8 mouse cellular contexts compared by ENCODE assay signal in genomic region chr9:76014631-76015531, GRCm38 (mm10). TPM values are rescaled to one million over a fixed set of nuclear protein-coding genes. Genes with fewer than 3 reads are reported as not detected.
DNase-seq lines count a peak whose midpoint lies in the region; ATAC-seq and TF ChIP-seq lines count a peak whose summit lies in the region.

Hmgcll1 (plus strand) TSS chr9:76014855.

- DNase-seq in ES-E14 (ENCODE audit: low read depth, low spot score): peak; percentile 40
- peak; percentile 74 to 87 for DNase-seq in left cerebral cortex, postnatal 25 days (ENCODE audit: low spot score in 2 of 2)
- DNase-seq in neural tube, embryonic 11.5 days (ENCODE audit: low spot score): peak; percentile 74

- TF ChIP-seq POLR2A in cortical plate, adult 2 months (IDR thresholded peaks at IDR 0.05; ENCODE audit: extremely low read depth, insufficient read depth, low read length): 0 out of 2 replicates have a peak, but pooled peaks have one; percentile 18

- intact Hi-C loops in left cerebral cortex, postnatal 25 days (cut with DNase I): no loop called here

- no peak within 1 kb of the TSS for H3K27ac ChIP-seq in ES-E14 (ENCODE audit: insufficient read depth, low read depth, low read length, poor library complexity, severe bottlenecking)
- peak within 1 kb of the TSS; percentile 79 for H3K27ac ChIP-seq in cortical plate, adult 2 months (ENCODE audit: insufficient read depth, low read length)
- H3K27ac ChIP-seq in hindbrain, embryonic 12.5 days: peak within 1 kb of the TSS; percentile 88
- peak within 1 kb of the TSS; percentile 75 for H3K27ac ChIP-seq in neural tube, embryonic 11.5 days (ENCODE audit: low read depth, low read length)

- H3K4me2 ChIP-seq in hindbrain, embryonic 12.5 days (replicated peaks): peak within 1 kb of the TSS; percentile 69
- peak within 1 kb of the TSS; percentile 84 for H3K4me2 ChIP-seq in neural tube, embryonic 11.5 days (ENCODE audit: low read depth)

- ATAC-seq in erythroblast, adult 5-6 weeks (replicated peaks; ENCODE audit: low FRiP score, poor library complexity, severe bottlenecking): no peak
- ATAC-seq in hindbrain, embryonic 12.5 days (ENCODE audit: low FRiP score): peak; percentile 94
- ATAC-seq in neural tube, embryonic 11.5 days (ENCODE audit: insufficient read depth, low FRiP score, low TSS enrichment): peak; percentile 91
- ATAC-seq in activated CD4-positive, CD25-positive, alpha-beta regulatory T cell, adult 4 months: no peak

- peaks cover 9% of the 10 kb centered on the region for H3K27me3 ChIP-seq in erythroblast, embryonic 14.5 days (ENCODE audit: control insufficient read depth)
- no peaks in the 10 kb centered on the region for H3K27me3 ChIP-seq in hindbrain, embryonic 12.5 days
- no peaks in the 10 kb centered on the region for H3K27me3 ChIP-seq in neural tube, embryonic 11.5 days (ENCODE audit: control insufficient read depth, insufficient read depth, low read length)

- H3K4me3 ChIP-seq in erythroblast, embryonic 14.5 days (replicated peaks): peak within 1 kb of the TSS; percentile 54
- H3K4me3 ChIP-seq in ES-E14 (ENCODE audit: insufficient read depth in 1 of 2, low read depth in 1 of 2, low read length in 2 of 2, poor library complexity in 1 of 2, severe bottlenecking in 1 of 2): peak within 1 kb of the TSS; percentile 61 to 71
- H3K4me3 ChIP-seq in cortical plate, adult 2 months (ENCODE audit: insufficient read depth, low read length): peak within 1 kb of the TSS; percentile 57
- H3K4me3 ChIP-seq in hindbrain, embryonic 12.5 days: peak within 1 kb of the TSS; percentile 54
- peak within 1 kb of the TSS; percentile 52 for H3K4me3 ChIP-seq in neural tube, embryonic 11.5 days (ENCODE audit: low read depth, low read length)

- H3K36me3 ChIP-seq in erythroblast, embryonic 14.5 days (ENCODE audit: control insufficient read depth): no peaks in the 10 kb centered on the region
- no peaks in the 10 kb centered on the region for H3K36me3 ChIP-seq in ES-E14 (ENCODE audit: control insufficient read depth, insufficient read depth, low read length, poor library complexity, severe bottlenecking)
- no peaks in the 10 kb centered on the region for H3K36me3 ChIP-seq in hindbrain, embryonic 12.5 days
- no peaks in the 10 kb centered on the region for H3K36me3 ChIP-seq in neural tube, embryonic 11.5 days (ENCODE audit: control insufficient read depth, insufficient read depth, low read length)

- no peaks in the 10 kb centered on the region for H3K9me3 ChIP-seq in erythroblast, embryonic 14.5 days (ENCODE audit: control insufficient read depth, low read length)
- no peaks in the 10 kb centered on the region for H3K9me3 ChIP-seq in ES-E14 (ENCODE audit: control insufficient read depth, insufficient read depth, low read depth, low read length)
- no peaks in the 10 kb centered on the region for H3K9me3 ChIP-seq in hindbrain, embryonic 12.5 days (replicated peaks)
- no peaks in the 10 kb centered on the region for H3K9me3 ChIP-seq in neural tube, embryonic 11.5 days (ENCODE audit: control insufficient read depth, low read length)

- in situ Hi-C loops in ES-E14 (cut with MboI; ENCODE audit: low sequenced_read_pairs in 2 of 2, unreplicated experiment in 2 of 2): no loop called here

- TF ChIP-seq CTCF in cortical plate, adult 2 months (IDR thresholded peaks at IDR 0.05; ENCODE audit: extremely low read depth, insufficient read depth, low read length): no peak

- H3K4me1 ChIP-seq in erythroblast, embryonic 14.5 days (ENCODE audit: control insufficient read depth): peaks cover 10% of the 10 kb centered on the region
- H3K4me1 ChIP-seq in ES-E14 (ENCODE audit: control insufficient read depth in 2 of 2, insufficient read depth in 2 of 2, low read length in 2 of 2, poor library complexity in 1 of 2): no peaks in the 10 kb centered on the region
- peaks cover 2% of the 10 kb centered on the region; the same call in 1 of the 2 replicates for H3K4me1 ChIP-seq in cortical plate, adult 2 months (ENCODE audit: control insufficient read depth, insufficient read depth, low read length)
- peaks cover 9% of the 10 kb centered on the region; the same call in 1 of the 2 replicates for H3K4me1 ChIP-seq in hindbrain, embryonic 12.5 days
- H3K4me1 ChIP-seq in neural tube, embryonic 11.5 days (ENCODE audit: control insufficient read depth, insufficient read depth, low read length): no peaks in the 10 kb centered on the region; the same call in 1 of the 2 replicates

- 5% methylated on average over 40 of the region's 40 CpGs for WGBS in hindbrain, embryonic 12.5 days
- 6% methylated on average over 40 of the region's 40 CpGs for WGBS in neural tube, embryonic 11.5 days

- H3K9ac ChIP-seq in ES-E14 (ENCODE audit: insufficient read depth, low read depth, low read length, poor library complexity, severe bottlenecking): peak within 1 kb of the TSS; percentile 70
- peak within 1 kb of the TSS; percentile 78 for H3K9ac ChIP-seq in hindbrain, embryonic 12.5 days
- peak within 1 kb of the TSS; percentile 87 for H3K9ac ChIP-seq in neural tube, embryonic 11.5 days (ENCODE audit: low read length)

TF ChIP-seq in ES-E14, 5 proteins besides CTCF, POLR2A, EP300 and RAD21:
- TF ChIP-seq CHD2 (IDR thresholded peaks at IDR 0.05; ENCODE audit: low read depth, low read length) (no peak), HCFC1 (IDR thresholded peaks at IDR 0.05; ENCODE audit: borderline replicate concordance, insufficient read depth, low read length) (peak; percentile 63; the same call in 1 of the 2 replicates)

RNA-seq across cellular contexts. Expression of gene Hmgcll1, which starts in this region (rescaled TPM):
- not detected in 2 replicates for polyA plus RNA-seq in erythroblast, embryonic 14.5 days (2012)
- total RNA-seq in erythroblast, adult 5-6 weeks (2015; ENCODE audit: low replicate concordance): not detected in 2 replicates
- total RNA-seq in erythroblast, adult 5-6 weeks (2017; ENCODE audit: low replicate concordance): 0.51 TPM in 1 of 2 replicates, not detected in the other
- total RNA-seq in ES-E14 (2012; rRNA removed): 2.4 and 3.8 TPM in 2 replicates
- polyA plus RNA-seq in cortical plate, adult 2 months (2012; rRNA removed): 13.5 and 14.2 TPM in 2 replicates
- polyA plus RNA-seq in hindbrain, embryonic 12.5 days (2016; fragmentation: Nextera tagmentation; extraction: Ambion mirVana): 17.2 and 18.3 TPM in 2 replicates
- total RNA-seq in left cerebral cortex, postnatal 25 days (2021): 10 to 100 TPM; 17.6 to 18.1 TPM
- 12.3 and 14.5 TPM in 2 replicates for polyA plus RNA-seq in neural tube, embryonic 11.5 days (2014; fragmentation: Nextera tagmentation; extraction: Ambion mirVana)
- polyA plus RNA-seq in activated CD4-positive, CD25-positive, alpha-beta regulatory T cell, adult 4 months (2017; shearing (Covaris generic)): not detected

Comparison
In these comparisons a context has a peak if more than half of its experiments do, and no peak if none do; other contexts are left out.
1. RNA of gene Hmgcll1 (polyA plus RNA-seq): 17.2 to 18.3 TPM in hindbrain, embryonic 12.5 days, 12.3 to 14.5 TPM in neural tube, embryonic 11.5 days and 13.5 to 14.2 TPM in cortical plate, adult 2 months; not detected in erythroblast, embryonic 14.5 days and not detected in activated CD4-positive, CD25-positive, alpha-beta regulatory T cell, adult 4 months; every median in the first group is over 10 times any median in the second.
2. ATAC-seq: peak in hindbrain, embryonic 12.5 days (single experiment) and neural tube, embryonic 11.5 days (single experiment); none in erythroblast, adult 5-6 weeks (single experiment) and activated CD4-positive, CD25-positive, alpha-beta regulatory T cell, adult 4 months (single experiment).
3. Peak in every context shown above with its lines, with median percentiles within 50 percentile points of each other: H3K4me3 ChIP-seq, DNase-seq and H3K9ac ChIP-seq.